Mouse (Mus musculus): ENCODE data around the gene Fndc9.

DNA sequence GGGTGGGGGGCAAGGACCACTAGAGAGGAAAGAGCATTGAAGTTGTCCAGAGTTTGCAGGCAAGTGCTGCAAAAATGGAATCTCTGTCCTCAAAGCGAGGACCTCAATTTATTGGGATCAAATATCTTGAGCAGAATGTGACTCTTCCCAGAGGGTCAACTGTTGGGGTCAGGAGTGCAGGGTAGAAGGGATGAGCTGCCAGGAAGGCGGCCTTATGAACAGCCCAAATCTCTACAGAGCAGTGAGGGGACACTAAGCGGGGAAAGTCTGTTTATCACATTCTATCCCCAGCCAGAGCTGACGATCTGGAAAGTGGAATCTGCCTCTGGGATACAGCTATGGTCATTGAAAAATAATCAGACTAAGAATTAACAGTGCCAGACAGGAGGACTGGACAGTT is 41.2 kb upstream of the Fndc9 start:
- TF ChIP-seq POLR2A (IDR thresholded peaks at IDR 0.05; ENCODE audit: low read depth, low read length) (no peak), CTCF (IDR thresholded peaks at IDR 0.05; ENCODE audit: extremely low read depth, insufficient read length, insufficient replicate concordance, low read depth, low read length) (no peak)

Data from small intestine, adult 2 months (tissue).